33 mouse cellular contexts compared by ENCODE assay signal in the genomic region with DNA sequence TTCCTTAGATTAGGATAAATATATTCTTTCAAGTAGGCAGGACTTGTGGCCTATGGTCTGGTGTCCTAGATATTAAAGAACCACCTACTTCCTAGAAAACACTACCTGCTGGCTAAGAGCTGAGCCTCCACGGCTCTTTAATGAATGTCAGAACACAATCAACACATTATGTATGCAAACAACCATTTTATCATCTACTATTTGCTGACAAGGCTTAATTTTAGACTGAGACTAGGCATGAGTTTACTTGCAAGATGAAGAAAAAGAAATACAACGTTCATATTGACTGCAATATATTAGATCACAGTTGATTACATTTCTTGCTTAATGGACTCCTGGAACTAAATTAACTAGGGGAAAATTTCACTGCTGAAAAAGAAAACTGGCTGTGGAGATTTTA.
"Had no signal": no experiment of that assay in that cellular context is flagged by ENCODE, and none has a peak within 500 bp of the region (broad histone marks: within the 10 kb centered on the region; RNA-seq: fewer than 3 reads in every experiment).

No protein-coding gene starts in this region.

- ATAC-seq: hindbrain, embryonic 16.5 days; hindbrain, postnatal 0 days; inflammation-experienced regulatory T-cells, adult 6 months; intestine, embryonic 15.5 days; intestine, embryonic 16.5 days; intestine, postnatal 0 days had no signal

- H3K9me3 ChIP-seq: heart, embryonic 13.5 days; heart, embryonic 15.5 days; hindbrain, embryonic 10.5 days; hindbrain, embryonic 12.5 days; hindbrain, embryonic 13.5 days; hindbrain, embryonic 15.5 days; intestine, embryonic 15.5 days; kidney, embryonic 15.5 days had no signal

- H3K4me1 ChIP-seq: heart, embryonic 13.5 days; heart, embryonic 15.5 days; hindbrain, embryonic 10.5 days; hindbrain, embryonic 12.5 days; hindbrain, embryonic 13.5 days; hindbrain, embryonic 15.5 days; intestine, embryonic 15.5 days; kidney, embryonic 15.5 days had no signal

- H3K27me3 ChIP-seq: heart, embryonic 13.5 days; heart, embryonic 15.5 days; hindbrain, embryonic 12.5 days; hindbrain, embryonic 13.5 days; hindbrain, embryonic 15.5 days; intestine, embryonic 15.5 days; kidney, embryonic 15.5 days had no signal

- DNase-seq: heart, postnatal 10 days; heart, postnatal 14 days; heart, postnatal 36 days; heart, postnatal 4 days; kidney, adult 11 months; kidney, adult 18-20 months; kidney, adult 2 months; kidney, adult 8-10 months; kidney, adult 9 months; kidney, postnatal 10 days; kidney, postnatal 14 days; kidney, postnatal 25 days; kidney, postnatal 36 days; kidney, postnatal 4 days; layer of hippocampus, adult 9-11 months; layer of hippocampus, postnatal 36 days had no signal

- H3K4me3 ChIP-seq: heart, embryonic 13.5 days; heart, embryonic 15.5 days; hindbrain, embryonic 10.5 days; hindbrain, embryonic 12.5 days; hindbrain, embryonic 13.5 days; hindbrain, embryonic 15.5 days; intestine, embryonic 15.5 days; kidney, embryonic 15.5 days; layer of hippocampus, adult 2 months; left cerebral cortex, adult 2 months had no signal

- H3K9ac ChIP-seq: heart, embryonic 13.5 days; heart, embryonic 15.5 days; hindbrain, embryonic 12.5 days; hindbrain, embryonic 13.5 days; hindbrain, embryonic 14.5 days; hindbrain, embryonic 15.5 days; intestine, embryonic 15.5 days; kidney, embryonic 15.5 days had no signal

- H3K4me2 ChIP-seq: heart, embryonic 13.5 days; heart, embryonic 15.5 days; hindbrain, embryonic 12.5 days; hindbrain, embryonic 13.5 days; hindbrain, embryonic 14.5 days; hindbrain, embryonic 15.5 days; intestine, embryonic 15.5 days; kidney, embryonic 15.5 days had no signal

- H3K27ac ChIP-seq: heart, embryonic 13.5 days; heart, embryonic 15.5 days; hindbrain, embryonic 10.5 days; hindbrain, embryonic 12.5 days; hindbrain, embryonic 13.5 days; hindbrain, embryonic 14.5 days; hindbrain, embryonic 15.5 days; hindbrain, postnatal 0 days; intestine, embryonic 15.5 days; kidney, embryonic 15.5 days; kidney, postnatal 0 days; layer of hippocampus, adult 2 months; left cerebral cortex, adult 2 months had no signal
